Mouse (Mus musculus): ENCODE data around the gene Camk1d.

DNA sequence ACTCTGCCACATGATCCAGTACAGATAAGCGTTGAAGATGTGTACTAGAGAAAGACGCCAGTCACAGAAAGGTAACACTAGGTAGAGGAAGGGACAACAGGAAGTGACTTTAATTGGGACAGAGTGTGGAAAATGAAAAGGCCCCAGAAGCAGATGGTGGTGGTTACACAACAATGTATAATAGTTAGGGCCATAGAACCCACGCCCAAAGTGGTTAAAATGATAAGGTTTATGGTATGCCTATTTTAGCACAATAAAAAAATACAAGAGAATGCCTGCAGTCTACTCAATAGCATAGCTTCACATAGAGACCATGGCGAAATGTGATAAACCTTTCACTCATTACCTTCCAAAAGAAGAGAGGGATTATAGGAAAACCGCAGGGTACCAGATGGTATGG is 147.7 kb downstream of the Camk1d start:
- no peak for TF ChIP-seq CTCF (IDR thresholded peaks at IDR 0.05; ENCODE audit: low read depth)
- no peak for TF ChIP-seq EP300 (IDR thresholded peaks at IDR 0.05; ENCODE audit: low read depth)

Measured in heart, postnatal 0 days (tissue).